Mouse (Mus musculus): Measurements from ENCODE around the gene Rbck1.

GRCm38 (mm10) chr2:152349842-152350540 lies 17.5 kb upstream of the Rbck1 start:
- TF ChIP-seq CTCF (IDR thresholded peaks at IDR 0.05; ENCODE audit: extremely low read depth, insufficient read length, insufficient replicate concordance, low read depth, low read length) (no peak), POLR2A (IDR thresholded peaks at IDR 0.05; ENCODE audit: low read depth, low read length) (no peak)
